Mouse (Mus musculus): ENCODE data around the gene Magea1.
"Not testable (repeated sequence)": the region's sequence is repeated elsewhere in the genome, so short reads cannot be mapped to it uniquely, and the experiment has no call there.

- not testable (repeated sequence) for TF ChIP-seq CTCF (IDR thresholded peaks at IDR 0.05; ENCODE audit: insufficient read depth, low read length); POLR2A (IDR thresholded peaks at IDR 0.05; ENCODE audit: borderline replicate concordance, extremely low read depth, low read depth, low read length)
These were observed 26.5 kb downstream of the Magea1 start, which contains the start of gene Magea5 for GRCm38 (mm10) chrX:155063045-155063444.

Measured in lung, adult 2 months (tissue).